Mouse (Mus musculus) embryonic fibroblast, embryonic 13.5 days (primary cell): ENCODE data around the gene Unc5cl. TPM values are rescaled to one million over a fixed set of nuclear protein-coding genes. Genes with fewer than 3 reads are reported as not detected.

Experiments
- H3K27ac ChIP-seq: 2 replicates; pipeline ENCODE4 v1.5.1; 2012; ENCODE audit warnings: low read length, control low read depth, inconsistent platforms; ENCODE audit not compliant: insufficient read depth
- H3K4me1 ChIP-seq: 2 replicates; pipeline ENCODE4 v1.6.1; 2011; ENCODE audit warnings: low read length; ENCODE audit not compliant: control insufficient read depth, insufficient read depth
- H3K4me3 ChIP-seq: 2 replicates; pipeline ENCODE4 v1.5.1; 2011; ENCODE audit warnings: mild to moderate bottlenecking, control low read depth, low read length; ENCODE audit not compliant: insufficient read depth
- CTCF ChIP-seq: IDR thresholded peaks from 2 replicates; pipeline ENCODE4 v1.5.1; 2011; ENCODE audit warnings: mild to moderate bottlenecking, control low read depth, low read length, moderate library complexity, borderline replicate concordance; ENCODE audit not compliant: insufficient read depth
- POLR2A ChIP-seq: IDR thresholded peaks from 2 replicates; pipeline ENCODE4 v1.6.1; 2011; ENCODE audit warnings: low read depth, mild to moderate bottlenecking, control low read depth, low read length, moderate library complexity
- polyA plus RNA-seq: library from polyadenylated mRNA; stranded (reverse); fragments of >200 nt; gene quantifications from 2 replicates; pipeline ENCODE4 v1.2.4, GENCODE M21; 2011; ENCODE audit warnings: low read depth; ENCODE audit not compliant: missing spikeins, insufficient read length

The Unc5cl gene
- polyA plus RNA-seq, 1 experiment: not detected

DNA sequence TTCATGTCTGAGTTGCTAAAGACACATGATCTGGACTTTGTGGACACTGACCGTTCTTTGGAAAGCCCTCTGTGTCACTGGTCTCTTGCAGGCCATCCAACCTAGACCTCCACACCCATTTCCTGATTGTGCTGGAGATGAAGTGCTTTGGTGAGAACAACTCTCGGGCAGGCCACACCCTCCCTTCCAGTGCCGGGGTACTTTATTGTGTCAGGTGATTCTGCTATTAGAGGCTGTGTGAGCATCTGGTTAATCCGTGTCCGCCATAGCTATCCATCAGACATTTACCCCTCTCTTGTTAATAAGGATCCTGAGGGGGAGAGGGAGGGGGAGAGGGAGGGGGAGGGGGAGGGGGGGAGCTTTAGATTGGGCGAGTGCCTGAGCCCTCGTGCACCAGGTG, 38.9 kb downstream of the Unc5cl start:
- TF ChIP-seq POLR2A (no peak), CTCF (no peak)
- Histone ChIP-seq H3K4me1 (no peaks in the 10 kb centered on the region), H3K4me3 (no peak overlapping the region), H3K27ac (no peak overlapping the region)

DNA sequence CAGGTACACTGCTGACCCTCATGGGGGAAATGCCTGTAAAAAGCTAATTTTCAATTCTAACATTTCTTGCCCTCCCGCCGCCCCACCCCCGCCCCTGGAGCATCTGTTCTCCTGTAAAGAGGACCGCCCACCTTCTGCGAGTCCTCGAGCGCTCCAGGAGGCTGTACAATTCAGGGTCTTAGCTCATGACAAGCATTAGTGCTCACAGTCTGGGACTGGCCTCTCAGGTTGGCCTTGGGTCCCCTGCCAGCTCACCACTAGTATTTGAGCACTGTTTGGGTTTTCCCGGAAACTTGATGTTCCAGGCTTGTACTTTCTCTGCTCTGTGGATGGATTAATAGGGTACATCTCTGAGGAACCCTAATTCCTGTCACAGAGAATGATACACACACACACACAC, 39.3 kb downstream of the Unc5cl start:
- TF ChIP-seq CTCF: no peak
- no peak for TF ChIP-seq POLR2A
- Histone ChIP-seq H3K27ac (no peak overlapping the region), H3K4me3 (no peak overlapping the region), H3K4me1 (no peaks in the 10 kb centered on the region)

- Histone ChIP-seq H3K4me3 (no peak overlapping the region), H3K27ac (no peak overlapping the region), H3K4me1 (no peaks in the 10 kb centered on the region)
- TF ChIP-seq CTCF (no peak), POLR2A (no peak)
Measured at GRCm38 (mm10) chr17:48497986-48498385, 43.3 kb downstream of the Unc5cl start.

DNA sequence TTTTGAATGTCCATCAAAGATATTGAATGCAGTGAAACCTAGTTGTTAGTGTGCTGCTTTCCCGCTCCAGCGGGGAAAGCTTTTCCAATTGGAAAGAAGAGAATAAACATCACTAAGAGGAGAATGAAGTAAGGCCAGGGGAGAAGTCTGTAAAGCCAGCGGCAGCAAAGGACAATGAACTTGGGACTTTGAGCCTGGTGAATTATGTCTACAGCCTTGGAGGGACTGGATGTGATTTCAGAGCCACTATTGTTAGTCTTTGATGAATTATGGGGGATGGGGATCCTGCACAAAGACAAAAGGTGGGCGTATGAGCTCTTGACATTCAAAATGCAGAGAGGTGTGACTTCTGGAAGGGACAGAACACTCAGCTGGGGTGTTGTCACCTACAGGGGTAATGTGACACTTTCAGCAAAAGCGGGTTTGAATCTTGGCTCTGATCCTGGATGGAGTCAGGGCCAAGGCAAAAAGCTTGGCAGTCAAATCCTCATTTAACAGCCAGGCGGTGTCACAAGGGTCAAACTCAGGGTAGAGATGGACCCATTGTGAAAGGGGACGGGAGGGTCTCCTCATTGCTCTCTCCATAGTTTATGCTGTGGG, 46.2 kb downstream of the Unc5cl start:
- no peak for TF ChIP-seq POLR2A
- no peak for TF ChIP-seq CTCF
- H3K4me3 ChIP-seq: no peak overlapping the region
- H3K27ac ChIP-seq: no peak overlapping the region
- no peaks in the 10 kb centered on the region for H3K4me1 ChIP-seq

DNA sequence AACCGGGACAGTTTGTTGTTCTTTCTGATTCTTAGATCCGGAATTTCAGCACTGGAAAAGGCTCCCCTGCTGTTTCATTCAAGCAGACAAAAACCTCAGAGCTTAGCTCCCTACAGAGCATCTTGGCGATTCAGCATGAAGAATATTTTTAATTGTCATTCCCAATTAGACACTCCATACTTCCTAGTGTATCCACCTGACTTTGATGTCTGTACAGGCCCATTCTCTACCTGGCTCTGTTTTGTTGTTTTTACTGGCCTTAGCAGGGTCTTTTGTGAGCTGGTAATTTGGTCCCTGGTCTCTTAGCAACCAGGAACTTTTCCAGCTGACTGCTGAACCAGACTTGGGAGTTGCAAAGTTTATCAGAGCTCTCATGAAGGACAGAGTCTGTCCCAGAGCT, 50.3 kb downstream of the Unc5cl start:
- TF ChIP-seq CTCF (no peak), POLR2A (no peak)
- Histone ChIP-seq H3K27ac (no peak overlapping the region), H3K4me3 (no peak overlapping the region), H3K4me1 (no peaks in the 10 kb centered on the region)

DNA sequence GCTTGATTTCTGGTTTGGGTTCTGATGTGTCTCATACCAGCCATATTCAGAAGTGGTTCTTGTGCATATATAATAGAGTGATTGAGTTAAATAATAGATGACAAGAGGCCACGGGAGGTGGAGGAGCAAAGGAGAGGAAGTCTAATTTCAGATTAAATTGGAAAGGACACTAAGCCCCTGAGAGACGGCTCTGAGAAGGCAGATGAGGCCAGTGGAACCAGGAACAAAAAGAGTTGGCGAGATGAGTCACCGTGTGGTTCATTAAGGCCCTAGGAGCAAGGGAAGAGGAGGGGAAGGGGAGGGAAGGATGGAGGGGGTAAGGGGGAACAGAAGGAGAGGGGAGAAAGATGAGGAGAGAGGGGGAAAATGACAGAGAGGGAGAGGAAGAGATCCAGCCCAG, 52.3 kb downstream of the Unc5cl start:
- H3K4me3 ChIP-seq: no peak overlapping the region
- TF ChIP-seq POLR2A (no peak), CTCF (no peak)
- no peaks in the 10 kb centered on the region for H3K4me1 ChIP-seq
- no peak overlapping the region for H3K27ac ChIP-seq

- H3K4me3 ChIP-seq: no peak overlapping the region
- no peaks in the 10 kb centered on the region for H3K4me1 ChIP-seq
- TF ChIP-seq POLR2A (no peak), CTCF (no peak)
- no peak overlapping the region for H3K27ac ChIP-seq
Measured at GRCm38 (mm10) chr17:48509596-48509995, 54.9 kb downstream of the Unc5cl start.

DNA sequence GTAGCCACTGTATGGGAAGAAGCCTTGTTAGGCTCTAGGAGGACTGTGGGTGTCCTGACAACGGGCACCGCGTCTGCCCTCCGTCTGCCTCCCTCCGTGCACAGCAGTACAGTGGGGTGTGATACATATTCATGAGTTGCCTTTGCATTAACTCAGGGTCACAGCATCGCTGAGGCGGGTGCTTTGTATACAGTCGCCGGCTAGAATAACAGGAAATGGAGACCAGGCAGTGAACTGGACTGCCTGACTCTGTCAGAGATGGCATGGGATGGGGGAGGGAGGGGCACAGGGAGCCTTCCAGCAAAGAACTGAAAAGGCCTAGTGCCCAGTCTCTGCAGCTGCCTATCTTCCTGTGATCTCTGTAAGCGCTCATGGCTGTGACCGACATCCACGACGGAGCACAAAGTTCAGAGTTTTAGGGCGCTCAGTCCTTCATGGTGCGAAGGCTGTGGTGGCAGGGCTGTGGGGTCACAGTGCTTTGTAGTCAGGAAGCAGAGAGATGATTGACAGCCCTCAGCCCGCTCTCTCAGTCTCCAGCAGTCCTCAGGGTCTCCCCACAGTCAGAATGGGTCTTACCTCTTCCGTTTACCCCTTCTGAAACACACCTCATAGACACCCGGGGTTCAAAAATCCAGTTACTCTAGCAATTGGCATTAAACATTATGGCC, 58.0 kb downstream of the Unc5cl start:
- Histone ChIP-seq H3K4me1 (no peaks in the 10 kb centered on the region), H3K4me3 (no peak overlapping the region), H3K27ac (no peak overlapping the region)
- TF ChIP-seq POLR2A (no peak), CTCF (no peak)

DNA sequence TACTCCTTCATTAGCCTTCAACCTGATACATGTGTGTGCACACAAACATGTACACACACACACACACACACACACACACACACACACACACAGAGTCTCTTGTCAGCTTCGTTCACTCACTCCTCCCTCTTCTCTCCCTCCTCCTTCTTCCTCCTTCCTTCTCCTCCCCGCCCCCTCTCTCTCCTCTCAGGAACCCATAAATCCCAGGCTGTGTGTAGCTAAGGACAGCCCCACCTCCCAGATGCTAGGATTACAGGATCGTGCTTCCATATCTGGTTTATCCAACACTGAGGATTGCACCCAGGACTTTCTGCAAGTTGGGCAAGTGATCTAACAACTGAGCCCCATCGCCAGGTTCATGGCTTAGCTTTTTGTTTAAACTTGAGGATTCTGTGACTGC, 59.9 kb downstream of the Unc5cl start:
- Histone ChIP-seq H3K4me1 (no peaks in the 10 kb centered on the region), H3K4me3 (no peak overlapping the region), H3K27ac (no peak overlapping the region)
- TF ChIP-seq CTCF (no peak), POLR2A (no peak)

- Histone ChIP-seq H3K4me1 (no peaks in the 10 kb centered on the region), H3K27ac (no peak overlapping the region), H3K4me3 (no peak overlapping the region)
- TF ChIP-seq POLR2A: no peak
- no peak for TF ChIP-seq CTCF
Measured at GRCm38 (mm10) chr17:48519046-48519445, 64.3 kb downstream of the Unc5cl start.

GRCm38 (mm10) chr17:48520352-48520751, 65.7 kb downstream of the Unc5cl start:
- H3K27ac ChIP-seq: no peak overlapping the region
- H3K4me3 ChIP-seq: no peak overlapping the region
- H3K4me1 ChIP-seq: no peaks in the 10 kb centered on the region
- TF ChIP-seq CTCF: no peak
- no peak for TF ChIP-seq POLR2A
